Mouse (Mus musculus) liver, embryonic 14.5 days (tissue): ENCODE data around the gene Aldh3b3. TPM values are rescaled to one million over a fixed set of nuclear protein-coding genes. Genes with fewer than 3 reads are reported as not detected.

Source experiments
- ATAC-seq: fragments of 200-750 bp; cut with Nextera tagmentation; 2 replicates; pipeline ENCODE4 v1.8.0; 2017; ENCODE audit warnings: moderate number of reproducible peaks, mild to moderate bottlenecking, moderate library complexity; ENCODE audit not compliant: insufficient read depth
- DNase-seq, 3 experiments: peaks; one replicate each; pipeline ENCODE4 v3.0.0-alpha.2; 2012 to 2013; ENCODE audit warnings: low read depth in 3 of 3, low spot score in 3 of 3
- H3K27ac ChIP-seq: fragments of 300-500 bp; sonication (generic); 2 replicates; pipeline ENCODE4 v1.5.1; 2014; ENCODE audit warnings: moderate library complexity, mild to moderate bottlenecking, control low read depth, inconsistent platforms
- H3K27me3 ChIP-seq: fragments of 300-500 bp; sonication (generic); 2 replicates; pipeline ENCODE4 v1.6.1; 2014; ENCODE audit warnings: mild to moderate bottlenecking, low read length, moderate library complexity; ENCODE audit not compliant: control insufficient read depth, insufficient read depth
- H3K36me3 ChIP-seq: fragments of 300-500 bp; sonication (generic); replicated peaks from 2 replicates; pipeline ENCODE4 v1.6.1; 2014; ENCODE audit warnings: low read depth; ENCODE audit not compliant: control insufficient read depth, insufficient read depth
- H3K4me1 ChIP-seq, 2 experiments: fragments of 200-500 bp in 1 of 2; fragments of 300-500 bp in 1 of 2; sonication (generic) in 1 of 2; replicated peaks; 2 replicates each; pipeline ENCODE4 v1.6.1; 2012 to 2014; ENCODE audit warnings: antibody characterized with exemption in 1 of 2, inconsistent platforms in 1 of 2, low read length in 1 of 2; ENCODE audit not compliant: control insufficient read depth in 2 of 2, insufficient read depth in 2 of 2
- H3K4me2 ChIP-seq: fragments of 300-500 bp; sonication (generic); 2 replicates; pipeline ENCODE4 v1.6.1; 2014; ENCODE audit warnings: low read depth, mild to moderate bottlenecking, control low read depth, moderate library complexity
- H3K4me3 ChIP-seq, 2 experiments: fragments of 200-500 bp in 1 of 2; fragments of 300-500 bp in 1 of 2; sonication (generic) in 1 of 2; 2 replicates each; pipeline ENCODE4 v1.5.1; 2012 to 2014; ENCODE audit warnings: low read depth in 2 of 2, low read length in 2 of 2, mild to moderate bottlenecking in 2 of 2, control low read depth in 1 of 2, inconsistent platforms in 1 of 2, moderate library complexity in 1 of 2; ENCODE audit not compliant: insufficient read depth in 1 of 2
- H3K9ac ChIP-seq: fragments of 300-500 bp; sonication (generic); replicated peaks from 2 replicates; pipeline ENCODE4 v1.6.1; 2014; ENCODE audit warnings: mild to moderate bottlenecking, control low read depth, moderate library complexity
- H3K9me3 ChIP-seq: fragments of 300-500 bp; sonication (generic); 2 replicates; pipeline ENCODE4 v1.6.1; 2016; ENCODE audit warnings: low read length, mixed read lengths; ENCODE audit not compliant: control insufficient read depth
- CTCF ChIP-seq: IDR thresholded peaks from 2 replicates; pipeline ENCODE4 v1.5.1; 2016; ENCODE audit warnings: antibody characterized with exemption, low read depth, control low read depth
- EP300 ChIP-seq: IDR thresholded peaks from 2 replicates; pipeline ENCODE4 v1.6.1; 2016; ENCODE audit warnings: antibody characterized with exemption, low read depth
- WGBS: fragments of 180-500 bp; shearing (Covaris S2); extraction: QIAGEN DNeasy Blood & Tissue Kit; methylation state at CpG from one replicate; pipeline ENCODE4 v1.1.7; 2014; ENCODE audit not compliant: insufficient replicate concordance; 5-methylcytosine and 5-hydroxymethylcytosine counted together
- polyA plus RNA-seq, 2 experiments: library from polyadenylated mRNA; depleted of rRNA in 1 of 2; stranded (reverse) in 1 of 2; unstranded in 1 of 2; fragments of >200 nt; fragmentation: Nextera tagmentation in 1 of 2; extraction: Ambion mirVana in 1 of 2; gene quantifications; 2 replicates each; pipeline versions ENCODE4 v1.2.1 to v1.2.3; 2012 to 2014

The Aldh3b3 gene
- polyA plus RNA-seq, 2 experiments = 0.04 TPM; not detected in 1

GRCm38 (mm10) chr19:3997231-3997630 is 38.8 kb downstream of the Aldh3b3 start:
- ATAC-seq (no peak), DNase-seq (no peak)
- H3K4me1 ChIP-seq = peaks cover 2 to 12% of the 10 kb centered on the region in 2 experiments; a peak in 2 of 4 replicates
- no peaks in the 10 kb centered on the region for H3K27me3 ChIP-seq
- WGBS = 58% methylated on average over 8 of the region's 8 CpGs
- no peak overlapping the region for H3K9ac ChIP-seq
- H3K9me3 ChIP-seq = no peaks in the 10 kb centered on the region
- TF ChIP-seq EP300 (no peak), CTCF (no peak)
- no peak overlapping the region for H3K4me2 ChIP-seq
- no peak overlapping the region for H3K27ac ChIP-seq
- no peak overlapping the region for H3K4me3 ChIP-seq
- H3K36me3 ChIP-seq = no peaks in the 10 kb centered on the region

- Histone ChIP-seq H3K4me3 (no peak overlapping the region), H3K27ac (no peak overlapping the region), H3K9ac (no peak overlapping the region), H3K9me3 (no peaks in the 10 kb centered on the region), H3K4me2 (no peak overlapping the region), H3K36me3 (no peaks in the 10 kb centered on the region), H3K27me3 (no peaks in the 10 kb centered on the region), H3K4me1 (peaks cover 2 to 12% of the 10 kb centered on the region in 2 experiments; a peak in 2 of 4 replicates)
- TF ChIP-seq EP300 = no peak
- no peak for TF ChIP-seq CTCF
- ATAC-seq = no peak
- no peak for DNase-seq
- 59% methylated on average over 8 of the region's 8 CpGs for WGBS
Observed at GRCm38 (mm10) chr19:3998335-3998734, 39.9 kb downstream of the Aldh3b3 start.

DNA sequence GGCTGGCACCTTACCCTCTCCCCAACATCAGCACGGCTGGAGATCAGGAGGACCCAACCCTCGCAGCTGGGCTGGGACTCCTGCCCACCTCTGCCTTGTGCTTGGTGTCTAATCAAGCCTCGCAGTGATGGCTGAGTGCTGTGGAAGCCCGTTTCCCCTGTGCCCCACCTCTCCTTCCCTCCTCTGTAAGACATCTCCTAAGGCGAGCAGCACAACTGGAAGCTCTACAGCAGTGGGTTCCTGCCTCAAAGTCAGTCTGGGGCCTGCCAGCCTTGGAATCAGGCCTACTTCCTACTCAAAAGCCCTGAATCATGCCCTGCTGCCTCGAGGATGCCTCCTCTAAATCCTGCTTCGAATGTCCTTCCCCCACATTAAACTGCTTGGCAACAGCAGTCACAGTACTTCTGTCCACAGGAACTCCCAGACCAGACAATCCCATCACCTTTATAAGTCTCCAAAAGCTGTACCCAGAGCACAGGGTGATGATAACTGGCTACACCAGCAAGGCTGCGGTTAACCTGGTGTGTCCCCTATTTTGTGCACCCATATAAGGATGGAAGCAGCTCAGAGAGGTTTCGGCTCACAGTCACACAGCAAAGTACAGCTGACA is 40.8 kb downstream of the Aldh3b3 start:
- DNase-seq (no peak), ATAC-seq (no peak)
- H3K9me3 ChIP-seq = no peaks in the 10 kb centered on the region
- H3K27me3 ChIP-seq = no peaks in the 10 kb centered on the region
- peaks cover 2 to 10% of the 10 kb centered on the region in 2 experiments; a peak in 2 of 4 replicates for H3K4me1 ChIP-seq
- H3K4me2 ChIP-seq = peak overlapping the region; percentile 72
- no peak overlapping the region for H3K27ac ChIP-seq
- no peak overlapping the region; the same call in 1 of the 2 replicates for H3K9ac ChIP-seq
- H3K4me3 ChIP-seq = no peak overlapping the region; a peak in 2 of 4 replicates
- WGBS = 61% methylated on average over 9 of the region's 9 CpGs
- no peaks in the 10 kb centered on the region for H3K36me3 ChIP-seq
- no peak for TF ChIP-seq CTCF
- no peak for TF ChIP-seq EP300

- H3K27ac ChIP-seq = peak within 1 kb of the TSS; percentile 82
- under 1% methylated on average over 64 of the region's 64 CpGs for WGBS
- H3K27me3 ChIP-seq = no peaks in the 10 kb centered on the region
- H3K4me1 ChIP-seq = peaks cover 2 to 10% of the 10 kb centered on the region in 2 experiments; a peak in 2 of 4 replicates
- DNase-seq (peak; percentile 95 to 96 (median 96)), ATAC-seq (peak; percentile 90)
- peak within 1 kb of the TSS; percentile 77 for H3K9ac ChIP-seq
- H3K4me2 ChIP-seq = peak within 1 kb of the TSS; percentile 72
- no peaks in the 10 kb centered on the region for H3K36me3 ChIP-seq
- TF ChIP-seq EP300 = no peak
- peak; percentile 92 for TF ChIP-seq CTCF
- peak within 1 kb of the TSS; percentile 70 to 75 for H3K4me3 ChIP-seq
- H3K9me3 ChIP-seq = no peaks in the 10 kb centered on the region
Observed at GRCm38 (mm10) chr19:4000119-4000900, 41.9 kb downstream of the Aldh3b3 start, which contains the start of the genes Nudt8 and Gm49405. Gene Nudt8 (plus strand): TSS chr19:4000580. Gene Gm49405 (plus strand): TSS chr19:4000626.
